Mouse (Mus musculus) common myeloid progenitor, adult 5-6 weeks (primary cell): ENCODE measurements around the gene Gpr84. TPM values are rescaled to one million over a fixed set of nuclear protein-coding genes. Genes with fewer than 3 reads are reported as not detected.

Experiments
- total RNA-seq: library from RNA; stranded (forward); fragments of 200-1000, 187-1606 nt; gene quantifications from 2 replicates; pipeline ENCODE4 v1.2.3, GENCODE M21; 2017

Gene Gpr84
- total RNA-seq, 1 experiment from 2014 or later: not detected

Other genes with a start within 250 kb of the Gpr84 start
- gene Smug1, start 143.5 kb downstream of the Gpr84 start, total RNA-seq: 4.2 and 4.9 TPM in 2 replicates
- 248 and 261 TPM in 2 replicates for gene Cbx5, start 70.8 kb downstream of the Gpr84 start, total RNA-seq
- 1,831 and 1,833 TPM in 2 replicates for gene Hnrnpa1, start 70.2 kb downstream of the Gpr84 start, total RNA-seq
- 121 and 135 TPM in 2 replicates for gene Nfe2, start 52.2 kb downstream of the Gpr84 start, total RNA-seq
- 53.8 and 55.5 TPM in 2 replicates for gene Copz1, start 37.9 kb downstream of the Gpr84 start, total RNA-seq
- 3.9 and 6.0 TPM in 2 replicates for gene Zfp385a, start 29.5 kb upstream of the Gpr84 start, total RNA-seq
- 13.4 and 17.7 TPM in 2 replicates for gene Itga5, start 56.2 kb upstream of the Gpr84 start, total RNA-seq
- gene Gtsf1, start 119.9 kb upstream of the Gpr84 start, total RNA-seq: not detected in 2 replicates
- not detected in 2 replicates for gene Gtsf2, start 137.9 kb upstream of the Gpr84 start, total RNA-seq
- gene Nckap1l, start 143.2 kb upstream of the Gpr84 start, total RNA-seq: 86.4 and 101 TPM in 2 replicates
- gene Pde1b, start 192.4 kb upstream of the Gpr84 start, total RNA-seq: 0.19 and 2.2 TPM in 2 replicates
- not detected in 2 replicates for gene Ppp1r1a, start 227.4 kb upstream of the Gpr84 start, total RNA-seq